Comparison of ENCODE assay signal across 8 mouse cellular contexts in the genomic region with DNA sequence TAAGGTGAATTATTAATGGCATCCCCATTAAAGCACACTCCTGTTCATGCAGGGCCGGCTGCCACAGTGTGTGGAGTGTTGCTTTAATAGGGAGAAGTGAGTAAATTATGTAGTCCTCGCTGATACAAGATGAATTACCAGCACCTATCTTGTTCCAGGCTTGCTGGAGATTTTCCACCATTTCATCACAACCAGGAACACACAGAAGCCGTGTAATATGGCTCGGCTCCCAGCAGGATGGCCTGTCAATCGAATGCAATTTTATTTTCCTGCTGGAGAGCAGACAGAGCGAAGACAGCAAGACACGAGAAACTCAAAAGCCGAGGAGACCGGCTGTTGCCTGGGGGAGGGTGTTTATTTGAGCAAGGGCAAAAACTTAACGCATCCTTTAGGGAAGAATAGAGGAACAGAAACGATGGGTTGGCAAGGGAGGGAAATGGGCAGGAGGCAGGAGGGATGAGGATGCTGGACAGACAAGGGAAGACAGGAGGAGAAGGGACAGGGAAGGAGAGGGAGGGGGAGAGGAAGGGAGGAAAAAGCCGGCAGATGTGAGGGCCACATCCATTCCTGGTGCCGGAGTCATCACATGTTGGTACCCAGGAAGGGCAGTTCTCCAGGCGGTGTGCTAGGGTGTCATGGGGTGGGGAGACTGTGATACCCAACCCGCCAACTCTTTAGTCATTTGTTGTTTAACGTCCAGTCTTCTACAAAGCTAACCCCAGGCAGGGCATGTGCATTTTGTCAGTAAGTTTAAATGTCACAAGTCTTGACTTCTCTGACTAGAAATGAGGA. TPM values are rescaled to one million over a fixed set of nuclear protein-coding genes. Genes with fewer than 3 reads are reported as not detected.
DNase-seq lines count a peak whose midpoint lies in the region; ATAC-seq and TF ChIP-seq lines count a peak whose summit lies in the region.

No protein-coding gene starts in this region.

- no peak overlapping the region for H3K9ac ChIP-seq in liver, postnatal 0 days (replicated peaks)

- no peaks in the 10 kb centered on the region for H3K36me3 ChIP-seq in liver, postnatal 0 days (replicated peaks; ENCODE audit: insufficient read depth, low read length)

- WGBS in liver, postnatal 0 days (ENCODE audit: insufficient replicate concordance): 78% methylated on average over 16 of the region's 16 CpGs

- peak; percentile 92 for DNase-seq in heart, adult 11 months
- no peak for DNase-seq in heart, adult 8-10 months (ENCODE audit: low spot score)
- peak; percentile 23 to 27 for DNase-seq in frontal cortex, postnatal 36 days (ENCODE audit: low spot score in 2 of 2)
- DNase-seq in left cerebral cortex, adult 11 months (ENCODE audit: low spot score): peak; percentile 7
- DNase-seq in retina, embryonic 14.5 days (ENCODE audit: low spot score): peak; percentile 33
- no peak for DNase-seq in thymus, postnatal 10 days (ENCODE audit: low spot score in 2 of 2)
- DNase-seq in liver, postnatal 0 days: no peak
- no peak for DNase-seq in spleen, postnatal 10 days (ENCODE audit: low spot score in 2 of 2)

- H3K27me3 ChIP-seq in liver, postnatal 0 days (ENCODE audit: insufficient read depth, low read length): no peaks in the 10 kb centered on the region

- H3K4me2 ChIP-seq in liver, postnatal 0 days (ENCODE audit: low read depth, low read length): no peak overlapping the region

- no peak for TF ChIP-seq EP300 in liver, postnatal 0 days (IDR thresholded peaks at IDR 0.05; ENCODE audit: low read depth)

- no peak overlapping the region for H3K4me3 ChIP-seq in liver, postnatal 0 days (ENCODE audit: low read depth, low read length)

- no peaks in the 10 kb centered on the region for H3K9me3 ChIP-seq in liver, postnatal 0 days (ENCODE audit: low read length)

- no peak overlapping the region for H3K27ac ChIP-seq in liver, postnatal 0 days (ENCODE audit: low read depth)

- no peaks in the 10 kb centered on the region for H3K4me1 ChIP-seq in liver, postnatal 0 days (ENCODE audit: insufficient read depth)

- TF ChIP-seq CTCF in liver, postnatal 0 days (IDR thresholded peaks at IDR 0.05; ENCODE audit: low read depth): no peak

- ATAC-seq in liver, postnatal 0 days: no peak

RNA-seq across cellular contexts. Expression of a gene that starts 39.9 kb away (rescaled TPM):
- total RNA-seq in heart, adult 8-10 months (2022): 10 to 100 TPM; 45.4 to 54.7 (median 50.4) TPM
- 5.0 and 6.0 TPM in 2 replicates for polyA plus RNA-seq in liver, postnatal 0 days (2015; fragmentation: Nextera tagmentation; extraction: Ambion mirVana)

Comparison
In these comparisons a context has a peak if more than half of its experiments do, and no peak if none do; other contexts are left out.
1. DNase-seq: peak in heart, adult 11 months (single experiment), frontal cortex, postnatal 36 days (2 of 2), left cerebral cortex, adult 11 months (single experiment) and retina, embryonic 14.5 days (single experiment); none in heart, adult 8-10 months (single experiment), thymus, postnatal 10 days (0 of 2), liver, postnatal 0 days (single experiment) and spleen, postnatal 10 days (0 of 2).